Mouse (Mus musculus): ENCODE results near the gene Mmp3.
"Not testable (repeated sequence)": the region's sequence is repeated elsewhere in the genome, so short reads cannot be mapped to it uniquely, and the experiment has no call there.

Mmp3 gene

GRCm38 (mm10) chr9:7445522-7445921 is at the start of gene Mmp3:
TSS of gene Mmp3 (plus strand) at chr9:7445822.
- DNase-seq (ENCODE audit: low spot score in 2 of 2), result no peak

- not testable (repeated sequence) for DNase-seq (ENCODE audit: low spot score in 2 of 2)
These were observed 49.1 kb upstream of the Mmp3 start for GRCm38 (mm10) chr9:7396556-7396955.

GRCm38 (mm10) chr9:7453302-7453701 is 7.7 kb downstream of the Mmp3 start:
- DNase-seq (ENCODE audit: low spot score in 2 of 2), result no peak

GRCm38 (mm10) chr9:7470262-7470661 is 24.6 kb downstream of the Mmp3 start:
- no peak for DNase-seq (ENCODE audit: low spot score in 2 of 2)

- DNase-seq (ENCODE audit: low spot score in 2 of 2), result no peak
These were observed 38.2 kb downstream of the Mmp3 start for GRCm38 (mm10) chr9:7483684-7484394.

GRCm38 (mm10) chr9:7501138-7501537 is 55.5 kb downstream of the Mmp3 start:
- no peak for DNase-seq (ENCODE audit: low spot score in 2 of 2)

- DNase-seq (ENCODE audit: low spot score in 2 of 2), result no peak
These were observed 56.4 kb downstream of the Mmp3 start, which contains the start of gene Mmp10 for GRCm38 (mm10) chr9:7502051-7502450. TSS of gene Mmp10 (plus strand) at chr9:7502352.
